Mouse (Mus musculus) heart, embryonic 16.5 days (tissue): ENCODE measurements around the gene Foxo1. TPM values are rescaled to one million over a fixed set of nuclear protein-coding genes. Genes with fewer than 3 reads are reported as not detected.

Source experiments
- ATAC-seq: fragments of 200-750 bp; cut with Nextera tagmentation; replicated peaks from 2 replicates; pipeline ENCODE4 v1.8.0; 2017; ENCODE audit warnings: moderate number of reproducible peaks; ENCODE audit not compliant: insufficient read depth, low FRiP score; ENCODE audit errors: extremely low read depth
- H3K27ac ChIP-seq: fragments of 300-500 bp; sonication (generic); 2 replicates; pipeline ENCODE4 v1.5.1; 2014; ENCODE audit warnings: mild to moderate bottlenecking, low read length, control low read depth, moderate library complexity
- H3K27me3 ChIP-seq: fragments of 300-500 bp; sonication (generic); 2 replicates; pipeline ENCODE4 v1.6.1; 2014; ENCODE audit warnings: low read length, mixed read lengths; ENCODE audit not compliant: control insufficient read depth, insufficient read depth
- H3K36me3 ChIP-seq: fragments of 300-500 bp; sonication (generic); 2 replicates; pipeline ENCODE4 v1.6.1; 2014; ENCODE audit not compliant: control insufficient read depth, insufficient read depth
- H3K4me1 ChIP-seq: fragments of 300-500 bp; sonication (generic); 2 replicates; pipeline ENCODE4 v1.6.1; 2014; ENCODE audit warnings: low read length, mixed read lengths; ENCODE audit not compliant: control insufficient read depth, insufficient read depth
- H3K4me2 ChIP-seq: fragments of 300-500 bp; sonication (generic); 2 replicates; pipeline ENCODE4 v1.6.1; 2014; ENCODE audit warnings: low read depth, mild to moderate bottlenecking, control low read depth, low read length
- H3K4me3 ChIP-seq: fragments of 300-500 bp; sonication (generic); 2 replicates; pipeline ENCODE4 v1.5.1; 2014; ENCODE audit warnings: mild to moderate bottlenecking, control low read depth, low read length
- H3K9ac ChIP-seq: fragments of 300-500 bp; sonication (generic); 2 replicates; pipeline ENCODE4 v1.6.1; 2014; ENCODE audit warnings: low read length, control low read depth
- H3K9me3 ChIP-seq: fragments of 300-500 bp; sonication (generic); replicated peaks from 2 replicates; pipeline ENCODE4 v1.6.1; 2016; ENCODE audit warnings: low read length; ENCODE audit not compliant: control insufficient read depth
- WGBS: fragments of 180-500 bp; shearing (Covaris S2); extraction: QIAGEN DNeasy Blood & Tissue Kit; methylation state at CpG from one replicate; pipeline ENCODE4 v1.1.7; 2014; 5-methylcytosine and 5-hydroxymethylcytosine counted together
- polyA plus RNA-seq: library from polyadenylated mRNA; unstranded; fragments of >200 nt; fragmentation: Nextera tagmentation; extraction: Ambion mirVana; gene quantifications from 2 replicates; pipeline ENCODE4 v1.2.1, GENCODE M21; 2015

Foxo1 gene
- polyA plus RNA-seq, 1 experiment from 2014 or later: 5.1 TPM

DNA sequence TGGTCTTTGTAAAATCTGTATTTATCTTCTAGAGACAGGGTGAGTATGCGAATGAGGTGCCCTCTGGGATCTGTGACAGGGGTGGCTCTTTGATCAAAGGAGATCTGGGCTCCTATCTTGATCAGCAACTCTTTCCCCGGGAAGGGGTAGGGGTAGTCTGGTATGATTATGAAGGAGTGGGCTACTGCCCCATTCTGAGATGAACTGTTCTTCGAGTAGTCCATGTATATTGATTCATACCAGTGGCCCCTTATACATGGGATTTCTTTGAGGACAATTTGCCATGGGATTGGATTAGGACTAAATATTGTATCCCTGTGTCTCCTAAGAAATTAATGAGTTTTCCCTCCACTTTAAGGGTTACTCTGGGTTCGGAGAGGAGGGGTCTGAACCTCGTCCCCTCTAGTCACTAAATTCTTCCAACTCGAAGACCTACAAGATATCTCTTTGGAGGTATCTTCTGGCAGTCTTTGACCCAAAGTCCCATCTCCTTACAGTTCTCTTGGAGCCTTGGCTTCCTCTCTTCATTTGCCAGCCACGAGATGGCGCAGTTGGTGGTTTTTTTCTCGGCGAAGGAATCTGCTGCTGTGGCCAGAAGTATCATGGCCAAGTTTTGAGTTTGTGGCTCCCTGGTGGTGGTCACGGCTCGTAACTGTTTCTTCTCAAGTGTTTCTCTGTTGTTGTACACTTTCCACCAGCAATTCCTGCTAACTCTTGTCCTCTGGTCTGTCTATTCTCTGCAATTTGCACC is 24.7 kb upstream of the Foxo1 start:
- WGBS: 46% methylated on average over 12 of the region's 12 CpGs
- ATAC-seq: no peak
- no peaks in the 10 kb centered on the region for H3K9me3 ChIP-seq
- no peak overlapping the region for H3K4me3 ChIP-seq
- no peaks in the 10 kb centered on the region for H3K4me1 ChIP-seq
- H3K27ac ChIP-seq: no peak overlapping the region
- no peaks in the 10 kb centered on the region for H3K36me3 ChIP-seq
- no peak overlapping the region for H3K9ac ChIP-seq
- H3K4me2 ChIP-seq: no peak overlapping the region
- no peaks in the 10 kb centered on the region for H3K27me3 ChIP-seq

DNA sequence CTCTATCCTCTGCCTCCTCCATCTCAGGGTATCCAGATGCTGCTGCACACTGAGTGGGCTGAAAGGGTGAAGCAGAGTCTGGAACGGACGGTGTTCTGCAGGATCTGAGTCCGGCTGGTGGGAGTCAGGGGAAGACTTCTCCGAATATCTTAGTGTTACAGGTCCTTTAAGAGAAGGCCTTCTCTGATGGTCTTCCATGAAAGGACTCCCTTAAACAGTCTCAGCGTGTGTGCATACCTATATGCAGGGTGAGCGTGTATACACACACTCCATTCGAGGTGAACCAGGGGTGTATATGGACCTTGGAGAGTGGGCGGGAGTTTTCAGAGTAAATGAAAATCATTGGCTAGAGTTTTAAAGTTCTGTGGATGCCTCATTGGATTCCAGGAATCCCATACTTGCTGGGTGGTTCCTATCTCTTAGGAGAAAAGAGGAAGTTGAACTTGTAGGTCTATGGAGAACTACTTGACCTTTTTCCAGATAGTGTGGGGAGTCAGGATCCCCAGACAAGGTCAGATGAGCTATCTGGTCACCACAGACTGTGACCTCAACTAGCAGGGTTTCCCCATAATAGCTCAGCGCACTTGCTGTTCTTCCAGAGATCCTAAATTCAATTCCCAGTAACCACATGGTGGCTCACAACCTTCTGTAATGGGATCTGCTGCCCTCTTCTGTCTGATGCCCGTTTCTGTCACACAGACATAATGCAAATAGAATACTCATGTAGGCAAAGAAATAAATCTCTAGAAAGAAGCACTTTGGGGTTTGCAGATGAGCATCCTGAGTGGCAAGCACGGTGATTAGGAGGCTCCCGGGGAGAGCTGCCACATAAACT is 21.9 kb upstream of the Foxo1 start:
- no peaks in the 10 kb centered on the region for H3K4me1 ChIP-seq
- no peaks in the 10 kb centered on the region for H3K9me3 ChIP-seq
- no peak; the same call in 1 of the 2 replicates for ATAC-seq
- no peak overlapping the region for H3K4me2 ChIP-seq
- WGBS: 80% methylated on average over 12 of the region's 12 CpGs
- H3K27ac ChIP-seq: no peak overlapping the region
- no peak overlapping the region for H3K4me3 ChIP-seq
- H3K9ac ChIP-seq: no peak overlapping the region
- H3K27me3 ChIP-seq: no peaks in the 10 kb centered on the region
- no peaks in the 10 kb centered on the region for H3K36me3 ChIP-seq

DNA sequence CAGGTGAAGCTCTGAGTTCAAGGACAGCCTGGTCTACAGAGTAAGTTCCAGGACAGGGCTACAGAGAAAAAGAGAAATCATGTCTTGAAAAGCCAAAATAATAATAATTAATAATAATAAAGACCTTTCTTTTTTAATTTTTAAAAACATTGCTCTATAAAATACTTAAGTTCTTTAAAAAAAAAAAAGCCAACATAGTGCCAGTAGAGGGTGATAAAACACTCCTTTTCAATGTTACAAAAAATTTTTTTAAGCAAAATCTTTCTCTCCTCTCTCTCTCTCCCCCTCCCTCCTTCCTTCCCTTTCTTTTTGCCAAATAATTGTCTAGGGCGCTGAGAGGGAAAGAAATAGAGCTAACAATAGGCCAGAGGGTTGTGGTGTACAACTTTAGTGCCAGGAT is 17.0 kb upstream of the Foxo1 start:
- ATAC-seq: no peak
- Histone ChIP-seq H3K9me3 (no peaks in the 10 kb centered on the region), H3K4me2 (no peak overlapping the region), H3K27ac (no peak overlapping the region), H3K36me3 (no peaks in the 10 kb centered on the region), H3K27me3 (no peaks in the 10 kb centered on the region; the same call in 1 of the 2 replicates), H3K4me3 (no peak overlapping the region), H3K9ac (no peak overlapping the region), H3K4me1 (no peaks in the 10 kb centered on the region)
- WGBS: 33% methylated on average over 1 of the region's 1 CpGs

DNA sequence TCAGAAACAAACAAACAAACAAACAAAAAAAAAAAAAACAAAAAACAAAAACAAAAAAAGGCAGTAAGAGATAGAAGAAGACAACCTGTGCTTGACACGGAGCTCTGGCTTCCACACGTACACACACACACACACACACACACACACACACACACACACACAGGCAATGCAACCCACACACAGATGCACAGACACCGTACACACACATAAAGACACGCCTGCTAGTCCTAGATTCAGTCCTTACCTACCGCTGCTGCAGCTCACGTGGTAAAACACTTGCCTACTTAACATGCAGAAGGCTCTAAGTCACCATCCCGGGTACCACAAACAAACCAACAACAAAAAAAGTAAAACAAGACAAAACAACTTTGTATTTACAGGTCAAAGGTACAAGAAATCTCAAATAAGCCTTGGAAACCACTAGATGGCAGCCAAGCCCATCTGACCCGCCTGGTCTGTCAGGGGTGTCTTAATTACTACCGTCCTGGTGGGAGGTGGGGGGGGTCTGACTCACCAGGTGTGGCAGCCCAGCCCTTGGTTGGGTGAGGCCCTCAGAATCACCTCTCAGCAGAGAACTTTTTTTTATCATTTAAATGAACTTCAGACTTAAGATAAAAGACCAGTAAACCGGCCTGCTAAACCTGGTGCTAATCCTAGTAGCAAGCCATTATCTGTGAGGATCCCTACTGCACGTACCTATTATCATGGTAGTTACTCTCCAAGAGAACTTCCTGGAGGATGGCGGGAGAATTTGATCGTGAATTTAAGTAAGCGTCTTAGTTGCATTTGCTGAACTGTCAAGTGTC is 14.3 kb upstream of the Foxo1 start:
- no peaks in the 10 kb centered on the region for H3K36me3 ChIP-seq

DNA sequence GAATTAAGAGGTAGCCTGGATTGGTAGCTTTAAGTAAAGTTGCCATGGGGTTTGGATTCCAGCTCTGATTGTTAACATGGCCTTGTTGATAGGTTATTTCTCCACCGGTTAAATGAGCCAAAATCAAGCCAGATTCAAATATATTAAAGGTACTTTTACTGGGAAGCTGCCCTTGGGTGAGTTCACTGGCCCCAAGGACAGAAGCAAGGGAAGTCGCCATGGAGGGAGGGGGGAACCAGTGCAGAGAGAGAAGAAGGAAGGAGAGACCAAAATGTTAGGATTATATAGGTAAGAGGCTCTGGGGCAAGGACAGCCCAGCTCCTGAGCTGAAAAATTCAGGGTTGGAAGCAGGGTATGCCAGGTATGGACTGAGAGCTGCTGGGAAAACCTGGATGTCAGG is 13.6 kb upstream of the Foxo1 start:
- 16% methylated on average over 2 of the region's 2 CpGs for WGBS
- no peak for ATAC-seq
- Histone ChIP-seq H3K27me3 (no peaks in the 10 kb centered on the region; the same call in 1 of the 2 replicates), H3K36me3 (no peaks in the 10 kb centered on the region), H3K4me2 (no peak overlapping the region), H3K4me3 (no peak overlapping the region), H3K9me3 (no peaks in the 10 kb centered on the region), H3K9ac (no peak overlapping the region), H3K27ac (no peak overlapping the region), H3K4me1 (peaks cover 9% of the 10 kb centered on the region)

More for the DNA sequence above, 14.3 kb upstream of the Foxo1 start:
- no peaks in the 10 kb centered on the region for H3K9me3 ChIP-seq
- H3K4me1 ChIP-seq: peaks cover 8% of the 10 kb centered on the region
- 23% methylated on average over 14 of the region's 14 CpGs for WGBS
- no peak overlapping the region for H3K9ac ChIP-seq
- ATAC-seq: no peak
- no peak overlapping the region for H3K4me3 ChIP-seq
- no peaks in the 10 kb centered on the region; the same call in 1 of the 2 replicates for H3K27me3 ChIP-seq
- no peak overlapping the region for H3K4me2 ChIP-seq
- H3K27ac ChIP-seq: no peak overlapping the region

DNA sequence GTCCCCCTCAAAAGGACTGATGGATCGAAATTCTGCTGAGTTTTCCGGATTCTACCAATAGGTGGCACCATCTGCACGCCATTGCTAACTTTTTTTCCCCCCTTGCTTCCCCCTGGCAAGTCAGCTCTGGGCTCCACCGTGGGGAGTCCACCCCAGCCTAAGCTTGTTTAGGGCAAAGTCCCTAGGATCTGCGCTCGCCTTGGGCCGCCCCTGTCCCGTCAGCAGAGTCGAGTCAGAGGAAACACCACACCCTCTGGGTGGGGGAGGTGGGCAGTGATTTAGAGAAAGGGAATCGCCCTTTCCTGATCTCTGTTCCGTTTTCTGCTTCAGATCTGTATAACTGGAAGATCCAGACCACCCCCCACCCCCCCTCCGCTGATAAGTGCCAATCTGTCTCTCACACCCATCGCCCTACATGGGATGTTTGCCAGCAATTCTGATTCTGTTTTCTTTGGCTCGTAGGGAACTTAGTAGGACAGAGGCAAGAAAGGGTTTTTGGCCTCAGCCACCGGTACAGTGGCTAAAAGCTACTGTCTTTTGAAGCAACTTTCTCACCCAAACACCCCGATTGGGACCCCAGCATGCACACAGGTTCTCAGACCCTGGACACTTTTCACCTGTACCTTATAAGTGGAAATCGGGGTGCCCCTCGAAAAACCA is 10.2 kb upstream of the Foxo1 start:
- ATAC-seq: peak; percentile 74
- Histone ChIP-seq H3K4me1 (peaks cover 9% of the 10 kb centered on the region), H3K9me3 (no peaks in the 10 kb centered on the region), H3K9ac (peak overlapping the region; percentile 61), H3K4me2 (peak overlapping the region; percentile 71), H3K27me3 (peaks cover 3% of the 10 kb centered on the region; the same call in 1 of the 2 replicates), H3K36me3 (no peaks in the 10 kb centered on the region), H3K27ac (peak overlapping the region; percentile 0; the same call in 1 of the 2 replicates), H3K4me3 (peak overlapping the region; percentile 46)
- 11% methylated on average over 18 of the region's 18 CpGs for WGBS

DNA sequence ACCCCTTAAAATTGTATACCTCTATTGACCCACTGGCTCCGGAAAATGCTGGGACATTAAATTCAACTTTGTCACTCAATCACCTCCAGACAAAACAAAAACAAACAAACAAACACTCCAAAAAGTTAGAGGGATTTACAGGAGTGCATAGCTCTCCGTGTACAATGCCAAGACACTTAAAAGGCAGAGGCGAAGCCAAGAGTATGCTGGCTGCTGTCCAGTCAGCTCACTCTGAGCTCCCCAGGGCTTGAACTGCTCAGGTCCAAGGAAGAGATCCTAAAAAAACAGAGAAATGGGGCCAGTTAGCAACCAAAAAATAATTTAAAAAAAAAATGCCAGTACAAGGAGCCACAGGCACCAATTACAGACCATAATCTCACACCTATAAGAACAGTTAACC is 9.6 kb upstream of the Foxo1 start:
- Histone ChIP-seq H3K4me3 (no peak overlapping the region), H3K4me2 (peak overlapping the region; percentile 71)
- ATAC-seq: no peak; the same call in 1 of the 2 replicates

DNA sequence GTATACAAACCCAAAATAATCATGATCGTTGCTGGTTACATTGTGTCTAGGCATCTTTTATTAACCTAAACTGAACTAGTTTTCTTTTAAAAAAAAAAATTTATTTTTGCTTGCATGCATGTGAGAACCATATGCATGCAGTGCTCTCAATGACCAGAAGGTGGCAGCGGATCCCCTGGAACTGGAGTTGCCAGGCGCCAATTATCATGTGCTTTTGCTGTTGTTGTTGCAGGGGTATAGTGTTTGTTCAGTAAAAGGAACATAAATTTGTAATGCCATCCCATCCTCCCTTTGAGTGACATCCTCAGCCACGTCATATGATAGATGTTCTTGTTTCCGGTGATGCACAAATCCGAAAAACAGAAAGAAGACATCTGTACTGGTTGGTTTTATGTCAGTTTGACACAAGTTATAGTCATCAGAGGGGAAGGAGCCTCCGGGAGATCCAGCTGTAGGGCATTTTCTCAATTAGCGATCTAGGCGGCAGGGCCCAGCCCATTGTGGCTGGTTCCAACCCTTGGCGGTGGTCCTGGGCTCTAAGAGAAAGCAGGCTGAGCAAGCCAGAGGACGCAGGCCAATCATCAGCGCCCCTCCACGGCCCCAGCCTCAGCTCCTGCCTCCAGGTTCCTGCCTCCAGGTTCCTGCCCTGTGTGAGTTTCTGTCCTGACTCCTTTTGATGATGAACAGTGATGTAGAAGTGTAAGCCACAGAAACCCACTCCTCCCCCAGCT is 5.5 kb upstream of the Foxo1 start:
- Histone ChIP-seq H3K36me3 (no peaks in the 10 kb centered on the region), H3K9ac (no peak overlapping the region), H3K27me3 (peaks cover 5% of the 10 kb centered on the region; the same call in 1 of the 2 replicates), H3K4me1 (peaks cover 19% of the 10 kb centered on the region), H3K4me3 (no peak overlapping the region), H3K9me3 (no peaks in the 10 kb centered on the region), H3K27ac (no peak overlapping the region), H3K4me2 (no peak overlapping the region)
- 48% methylated on average over 13 of the region's 13 CpGs for WGBS
- no peak for ATAC-seq

More for the DNA sequence above, 9.6 kb upstream of the Foxo1 start:
- Histone ChIP-seq H3K36me3 (no peaks in the 10 kb centered on the region), H3K4me1 (peaks cover 9% of the 10 kb centered on the region), H3K9ac (no peak overlapping the region), H3K27me3 (peaks cover 3% of the 10 kb centered on the region; the same call in 1 of the 2 replicates), H3K27ac (no peak overlapping the region; the same call in 1 of the 2 replicates), H3K9me3 (no peaks in the 10 kb centered on the region)
- 18% methylated on average over 3 of the region's 3 CpGs for WGBS
